Mouse (Mus musculus) cerebellum, adult 2 months (tissue): ENCODE data around the gene Akap14.

ENCODE experiments used
- CTCF ChIP-seq: fragments of 200-500 bp; IDR thresholded peaks from 2 replicates; pipeline ENCODE4 v1.5.1; 2011; ENCODE audit warnings: low read depth, mild to moderate bottlenecking, control low read depth, low read length, moderate library complexity, borderline replicate concordance; ENCODE audit not compliant: insufficient read depth
- POLR2A ChIP-seq: fragments of 200-500 bp; IDR thresholded peaks from 2 replicates; pipeline ENCODE4 v1.6.1; 2011; ENCODE audit warnings: low read length, control low read depth, borderline replicate concordance; ENCODE audit not compliant: insufficient read depth

DNA sequence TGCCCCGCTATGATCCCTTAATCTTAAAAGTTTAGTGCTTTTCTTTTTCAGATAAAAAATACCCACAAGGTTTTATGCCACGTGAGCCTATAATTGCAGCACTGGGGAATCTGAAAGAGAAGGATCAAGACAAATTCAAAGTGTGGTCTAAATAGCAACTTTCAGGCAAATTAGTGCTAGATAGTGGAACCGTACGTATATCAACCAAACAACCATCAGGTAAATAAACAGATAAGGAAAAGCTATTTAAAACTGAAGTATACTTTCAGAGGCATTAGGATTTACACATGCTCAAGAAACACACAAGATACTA lies 57.8 kb downstream of the Akap14 start:
- TF ChIP-seq CTCF: no peak
- TF ChIP-seq POLR2A: no peak
